Mouse (Mus musculus) heart, adult 2 months (tissue): ENCODE results near the gene Ccnl2. TPM values are rescaled to one million over a fixed set of nuclear protein-coding genes. Genes with fewer than 3 reads are reported as not detected.

ENCODE experiments used
- DNase-seq, 2 experiments: peaks; one replicate each; pipeline ENCODE4 v3.0.0; 2021
- H3K27ac ChIP-seq: fragments of 200-600 bp; 2 replicates; pipeline ENCODE4 v1.8.1; 2022
- H3K27me3 ChIP-seq: fragments of 200-500 bp; 2 replicates; pipeline ENCODE4 v1.6.1; 2012; ENCODE audit warnings: mild to moderate bottlenecking, low read length, inconsistent platforms, mixed read lengths; ENCODE audit not compliant: control insufficient read depth, insufficient read depth
- H3K36me3 ChIP-seq: fragments of 200-500 bp; 2 replicates; pipeline ENCODE4 v1.6.1; 2012; ENCODE audit warnings: low read length, inconsistent platforms; ENCODE audit not compliant: control insufficient read depth, insufficient read depth
- H3K4me1 ChIP-seq: fragments of 200-500 bp; 2 replicates; pipeline ENCODE4 v1.6.1; 2011; ENCODE audit warnings: low read length; ENCODE audit not compliant: control insufficient read depth, insufficient read depth
- H3K4me3 ChIP-seq: fragments of 200-600 bp; 2 replicates; pipeline ENCODE4 v1.8.1; 2022
- H3K79me2 ChIP-seq: fragments of 200-500 bp; replicated peaks from 2 replicates; pipeline ENCODE4 v1.6.1; 2012; ENCODE audit warnings: mild to moderate bottlenecking, inconsistent platforms, low read length, moderate library complexity, mixed read lengths; ENCODE audit not compliant: control insufficient read depth, insufficient read depth
- H3K9ac ChIP-seq: fragments of 200-500 bp; 2 replicates; pipeline ENCODE4 v1.6.1; 2012; ENCODE audit warnings: low read depth, mild to moderate bottlenecking, control low read depth, inconsistent platforms, low read length, mixed read lengths
- CTCF ChIP-seq: fragments of 200-600 bp; IDR thresholded peaks from 2 replicates; pipeline ENCODE4 v1.8.1; 2022; ENCODE audit warnings: antibody characterized with exemption, mild to moderate bottlenecking, moderate library complexity
- EP300 ChIP-seq: fragments of 200-500 bp; IDR thresholded peaks from 2 replicates; pipeline ENCODE4 v1.6.1; 2011; ENCODE audit warnings: low read depth, low read length, control low read depth; ENCODE audit not compliant: insufficient read depth
- POLR2A ChIP-seq: fragments of 200-500 bp; IDR thresholded peaks from 2 replicates; pipeline ENCODE4 v1.6.1; 2011; ENCODE audit warnings: mild to moderate bottlenecking, low read depth, low read length, control low read depth; ENCODE audit not compliant: insufficient read depth
- WGBS: fragments of 180-500 bp; shearing (Covaris S2); methylation state at CpG from one replicate; pipeline ENCODE4 v1.1.7; 2018; 5-methylcytosine and 5-hydroxymethylcytosine counted together
- intact Hi-C: fragments of 180-260 bp; cut with DNase I; formaldehyde crosslinking; loops from one replicate; pipeline ENCODE4 v1.15.1; 2025
- microRNA-seq, 2 experiments: library from miRNA; unstranded; fragments of <30 nt; microRNA quantifications; one replicate each; pipeline ENCODE4 v1.2.0; 2021
- polyA plus RNA-seq: library from polyadenylated mRNA; depleted of rRNA; stranded (reverse); fragments of >200 nt; gene quantifications from 2 replicates; pipeline ENCODE4 v1.2.3, GENCODE M21; 2012; rRNA removed
- total RNA-seq, 2 experiments: library from RNA; stranded (reverse); gene quantifications; 2 replicates each; pipeline ENCODE4 v1.2.3; 2021

The Ccnl2 gene
- total and polyA plus RNA-seq, 3 experiments = 26.6 to 46.0 (median 27.4) TPM

GRCm38 (mm10) chr4:155868614-155869298, 56.5 kb downstream of the Ccnl2 start:
- no peaks in the 10 kb centered on the region for H3K27me3 ChIP-seq
- H3K27ac ChIP-seq = peak overlapping the region; percentile 57
- H3K36me3 ChIP-seq = no peaks in the 10 kb centered on the region
- H3K79me2 ChIP-seq = no peaks in the 10 kb centered on the region
- H3K4me1 ChIP-seq = no peaks in the 10 kb centered on the region
- peak overlapping the region; percentile 76 for H3K9ac ChIP-seq
- peak overlapping the region; percentile 65 for H3K4me3 ChIP-seq
- no peak for DNase-seq
- 7% methylated on average over 22 of the region's 22 CpGs for WGBS
- TF ChIP-seq CTCF (no peak), EP300 (no peak), POLR2A (no peak)
- intact Hi-C loops = loop anchor here (1.0 to 5.0 kb wide), 4 partner anchors 18 to 124 kb away; partner anchors contain the start of genes B3galt6, Sdf4 and Ube2j2

GRCm38 (mm10) chr4:155869317-155870033, 57.2 kb downstream of the Ccnl2 start, which contains the start of the genes Cptp and Ints11:
Gene Cptp (minus strand): TSS chr4:155869440.
Gene Ints11 (plus strand): TSS chr4:155869546.
- DNase-seq = peak; percentile 97 to 98
- under 1% methylated on average over 63 of the region's 63 CpGs for WGBS
- peak within 1 kb of the TSS; percentile 82 for H3K27ac ChIP-seq
- H3K4me1 ChIP-seq = no peaks in the 10 kb centered on the region
- H3K9ac ChIP-seq = peak within 1 kb of the TSS; percentile 79
- H3K27me3 ChIP-seq = no peaks in the 10 kb centered on the region
- intact Hi-C loops = loop anchor here (1.0 to 5.0 kb wide), 4 partner anchors 19 to 123 kb away; partner anchors contain the start of genes B3galt6, Sdf4 and Ube2j2
- TF ChIP-seq POLR2A = peak; percentile 73
- TF ChIP-seq CTCF = peak; percentile 71
- TF ChIP-seq EP300 = 0 out of 2 replicates have a peak, but pooled peaks have one; percentile 47
- no peaks in the 10 kb centered on the region for H3K79me2 ChIP-seq
- no peaks in the 10 kb centered on the region for H3K36me3 ChIP-seq
- H3K4me3 ChIP-seq = peak within 1 kb of the TSS; percentile 65

- DNase-seq = no peak
- H3K27me3 ChIP-seq = no peaks in the 10 kb centered on the region
- no peak overlapping the region for H3K27ac ChIP-seq
- no peak overlapping the region for H3K4me3 ChIP-seq
- TF ChIP-seq POLR2A = no peak
- TF ChIP-seq CTCF = no peak
- no peak for TF ChIP-seq EP300
- intact Hi-C loops = no loop called here
- no peaks in the 10 kb centered on the region for H3K4me1 ChIP-seq
- H3K9ac ChIP-seq = no peak overlapping the region
- no peaks in the 10 kb centered on the region for H3K79me2 ChIP-seq
- no peaks in the 10 kb centered on the region for H3K36me3 ChIP-seq
- WGBS = 93% methylated on average over 7 of the region's 7 CpGs
These were observed 59.1 kb downstream of the Ccnl2 start for GRCm38 (mm10) chr4:155871404-155871803.

Small RNA genes within 50 kb of the gene (microRNA-seq; reads per million reads assigned to microRNA genes)
- gene Gm27743 = 0 reads per million in 2 experiments

Other genes with a start within 250 kb of the Ccnl2 start
- 1 to 10 TPM; 6.3 to 8.2 TPM for gene Slc35e2, start 211.1 kb upstream of the Ccnl2 start, total RNA-seq
- gene Slc35e2, start 211.1 kb upstream of the Ccnl2 start, polyA plus RNA-seq = 4.1 and 7.2 TPM in 2 replicates
- 10 to 100 TPM; 29.3 to 30.2 TPM for gene Cdk11b, start 187.6 kb upstream of the Ccnl2 start, total RNA-seq
- gene Cdk11b, start 187.6 kb upstream of the Ccnl2 start, polyA plus RNA-seq = 17.4 and 20.5 TPM in 2 replicates
- not detected for gene Gm10563, start 167.1 kb upstream of the Ccnl2 start, total RNA-seq
- gene Gm10563, start 167.1 kb upstream of the Ccnl2 start, polyA plus RNA-seq = not detected in 2 replicates
- 1 to 10 TPM; 7.3 to 7.5 TPM for gene Mmp23, start 159.1 kb upstream of the Ccnl2 start, total RNA-seq
- gene Mmp23, start 159.1 kb upstream of the Ccnl2 start, polyA plus RNA-seq = 20.7 and 27.0 TPM in 2 replicates
- gene Mib2, start 143.3 kb upstream of the Ccnl2 start, total RNA-seq = 10 to 100 TPM; 24.9 to 25.7 TPM
- 35.8 and 38.2 TPM in 2 replicates for gene Mib2, start 143.3 kb upstream of the Ccnl2 start, polyA plus RNA-seq
- 1 to 10 TPM; 1.2 to 1.5 TPM for gene Fndc10, start 118.1 kb upstream of the Ccnl2 start, total RNA-seq
- 3.5 and 3.9 TPM in 2 replicates for gene Fndc10, start 118.1 kb upstream of the Ccnl2 start, polyA plus RNA-seq
- gene Ssu72, start 107.7 kb upstream of the Ccnl2 start, total RNA-seq = 10 to 100 TPM; 43.6 to 51.6 TPM
- 51.7 and 60.9 TPM in 2 replicates for gene Ssu72, start 107.7 kb upstream of the Ccnl2 start, polyA plus RNA-seq
- gene Tmem240, start 77.7 kb upstream of the Ccnl2 start, total RNA-seq = under 1 TPM; 0.26 to 0.32 TPM
- 0.33 and 0.59 TPM in 2 replicates for gene Tmem240, start 77.7 kb upstream of the Ccnl2 start, polyA plus RNA-seq
- 10 to 100 TPM; 42.3 to 47.7 TPM for gene Atad3a, start 51.4 kb upstream of the Ccnl2 start, total RNA-seq
- 83.7 and 85.4 TPM in 2 replicates for gene Atad3a, start 51.4 kb upstream of the Ccnl2 start, polyA plus RNA-seq
- 1 to 10 TPM; 6.4 to 9.8 TPM for gene Vwa1, start 37.8 kb upstream of the Ccnl2 start, total RNA-seq
- 14.4 and 21.7 TPM in 2 replicates for gene Vwa1, start 37.8 kb upstream of the Ccnl2 start, polyA plus RNA-seq
- 1 to 10 TPM in 1 of 2 experiments, under 1 TPM in 1; 0.84 to 1.1 TPM for gene Tmem88b, start 26.6 kb upstream of the Ccnl2 start, total RNA-seq
- 0.96 and 2.0 TPM in 2 replicates for gene Tmem88b, start 26.6 kb upstream of the Ccnl2 start, polyA plus RNA-seq
- not detected for gene Ankrd65, start 22.1 kb upstream of the Ccnl2 start, total RNA-seq
- 0.41 TPM in 1 of 2 replicates, not detected in the other for gene Ankrd65, start 22.1 kb upstream of the Ccnl2 start, polyA plus RNA-seq
- gene Mrpl20, start 9.6 kb upstream of the Ccnl2 start, total RNA-seq = 10 to 100 TPM; 69.9 to 77.9 TPM
- gene Mrpl20, start 9.6 kb upstream of the Ccnl2 start, polyA plus RNA-seq = 49.6 and 50.7 TPM in 2 replicates
- 100 to 1,000 TPM in 1 of 2 experiments, 10 to 100 TPM in 1; 99.2 to 117 TPM for gene Aurkaip1, start 18.8 kb downstream of the Ccnl2 start, total RNA-seq
- gene Aurkaip1, start 18.8 kb downstream of the Ccnl2 start, polyA plus RNA-seq = 106 and 125 TPM in 2 replicates
- gene Mxra8, start 27.2 kb downstream of the Ccnl2 start, total RNA-seq = 10 to 100 TPM; 26.7 to 31.9 TPM
- 84.7 and 118 TPM in 2 replicates for gene Mxra8, start 27.2 kb downstream of the Ccnl2 start, polyA plus RNA-seq
- 10 to 100 TPM; 46.3 to 47.3 TPM for gene Dvl1, start 34.9 kb downstream of the Ccnl2 start, total RNA-seq
- 62.7 and 64.7 TPM in 2 replicates for gene Dvl1, start 34.9 kb downstream of the Ccnl2 start, polyA plus RNA-seq
- gene Tas1r3, start 50.9 kb downstream of the Ccnl2 start, total RNA-seq = under 1 TPM; 0.13 to 0.16 TPM
- gene Tas1r3, start 50.9 kb downstream of the Ccnl2 start, polyA plus RNA-seq = 0.32 and 0.35 TPM in 2 replicates
- 1 to 10 TPM; 5.1 to 6.9 TPM for gene Cptp, start 57.0 kb downstream of the Ccnl2 start, total RNA-seq
- gene Cptp, start 57.0 kb downstream of the Ccnl2 start, polyA plus RNA-seq = 8.9 and 12.4 TPM in 2 replicates
- gene Ints11, start 57.1 kb downstream of the Ccnl2 start, total RNA-seq = 10 to 100 TPM; 15.3 to 17.4 TPM
- 15.8 and 23.2 TPM in 2 replicates for gene Ints11, start 57.1 kb downstream of the Ccnl2 start, polyA plus RNA-seq
- 10 to 100 TPM in 1 of 2 experiments, 1 to 10 TPM in 1; 9.4 to 10.1 TPM for gene Pusl1, start 79.3 kb downstream of the Ccnl2 start, total RNA-seq
- 19.9 and 31.3 TPM in 2 replicates for gene Pusl1, start 79.3 kb downstream of the Ccnl2 start, polyA plus RNA-seq
- gene Acap3, start 79.3 kb downstream of the Ccnl2 start, total RNA-seq = 10 to 100 TPM in 1 of 2 experiments, 1 to 10 TPM in 1; 9.7 to 11.3 TPM
- gene Acap3, start 79.3 kb downstream of the Ccnl2 start, polyA plus RNA-seq = 19.2 and 20.0 TPM in 2 replicates
- gene Ube2j2, start 131.3 kb downstream of the Ccnl2 start, total RNA-seq = 10 to 100 TPM; 55.8 to 56.7 TPM
- gene Ube2j2, start 131.3 kb downstream of the Ccnl2 start, polyA plus RNA-seq = 29.7 and 35.3 TPM in 2 replicates
- 10 to 100 TPM; 16.6 to 17.9 TPM for gene C1qtnf12, start 149.8 kb downstream of the Ccnl2 start, total RNA-seq
- gene C1qtnf12, start 149.8 kb downstream of the Ccnl2 start, polyA plus RNA-seq = 17.2 and 21.8 TPM in 2 replicates
- gene B3galt6, start 180.2 kb downstream of the Ccnl2 start, total RNA-seq = 1 to 10 TPM; 2.5 to 3.0 TPM
- 2.7 and 3.6 TPM in 2 replicates for gene B3galt6, start 180.2 kb downstream of the Ccnl2 start, polyA plus RNA-seq
- 10 to 100 TPM; 79.2 to 91.0 TPM for gene Sdf4, start 180.4 kb downstream of the Ccnl2 start, total RNA-seq
- 23.7 and 37.1 TPM in 2 replicates for gene Sdf4, start 180.4 kb downstream of the Ccnl2 start, polyA plus RNA-seq
- gene Tnfrsf4, start 201.4 kb downstream of the Ccnl2 start, total RNA-seq = not detected
- gene Tnfrsf4, start 201.4 kb downstream of the Ccnl2 start, polyA plus RNA-seq = 1.1 and 1.4 TPM in 2 replicates
- under 1 TPM in 1 of 2 experiments, not detected in 1; 0.31 TPM for gene Tnfrsf18, start 213.7 kb downstream of the Ccnl2 start, total RNA-seq
- 0.80 and 0.82 TPM in 2 replicates for gene Tnfrsf18, start 213.7 kb downstream of the Ccnl2 start, polyA plus RNA-seq
- gene Ttll10, start 246.9 kb downstream of the Ccnl2 start, total RNA-seq = not detected
- gene Ttll10, start 246.9 kb downstream of the Ccnl2 start, polyA plus RNA-seq = 0.32 and 1.1 TPM in 2 replicates